Mouse (Mus musculus) common myeloid progenitor, adult 5-6 weeks (primary cell): Measurements from ENCODE around the gene Cebpzos. TPM values are rescaled to one million over a fixed set of nuclear protein-coding genes. Genes with fewer than 3 reads are reported as not detected.

Experiments
- ATAC-seq: replicated peaks from 2 replicates; pipeline ENCODE4 v1.8.0; 2016; ENCODE audit warnings: low read depth, mild to moderate bottlenecking, moderate TSS enrichment, inconsistent platforms; ENCODE audit not compliant: poor library complexity, severe bottlenecking
- total RNA-seq: library from RNA; stranded (forward); fragments of 200-1000, 187-1606 nt; gene quantifications from 2 replicates; pipeline ENCODE4 v1.2.3, GENCODE M21; 2017

Gene Cebpzos
- total RNA-seq, 1 experiment from 2014 or later: 54.9 TPM

DNA sequence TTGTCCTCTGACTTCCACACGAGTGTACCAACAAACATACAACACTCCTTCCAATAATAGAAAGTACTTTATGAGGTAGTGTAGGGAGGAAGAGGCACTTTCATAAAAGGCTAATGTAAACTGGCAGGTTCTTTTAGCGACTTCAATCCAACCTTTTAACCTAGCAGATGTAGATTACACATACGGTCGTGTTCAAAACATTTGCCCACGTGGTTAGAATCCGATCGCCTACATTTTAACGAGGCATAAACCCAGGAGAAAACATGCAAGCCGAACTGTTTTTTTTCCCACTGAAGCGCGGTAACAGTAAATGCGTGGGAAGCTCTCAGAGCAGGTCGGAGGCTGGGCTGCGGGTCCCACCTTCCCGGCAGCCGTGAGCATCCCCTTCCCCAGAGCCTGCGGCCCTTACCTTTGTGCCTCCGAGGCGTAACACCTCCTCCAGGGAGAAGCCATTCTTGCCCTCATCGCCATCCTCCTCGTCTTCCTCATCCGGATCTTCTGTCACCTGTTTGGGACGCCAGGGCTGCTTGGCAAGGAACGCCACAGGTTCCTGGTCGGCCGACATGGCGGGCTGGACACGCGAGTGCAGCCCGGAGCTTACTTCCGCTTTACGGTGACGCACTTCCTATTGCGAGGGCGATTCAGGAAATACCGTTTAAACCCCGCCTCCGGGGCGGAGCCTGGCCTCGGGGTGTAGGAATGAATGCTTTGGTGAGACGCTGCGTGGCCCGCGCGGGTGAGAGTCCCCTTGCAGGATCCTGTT lies 20.3 kb downstream of the Cebpzos start, which contains the start of the genes Cebpz and Ndufaf7:
Gene Cebpz (minus strand): TSS at position 601 of the 763 bp plus-strand sequence.
Gene Ndufaf7 (plus strand): TSS at position 671 of the 763 bp plus-strand sequence.
- peak; percentile 96 for ATAC-seq

DNA sequence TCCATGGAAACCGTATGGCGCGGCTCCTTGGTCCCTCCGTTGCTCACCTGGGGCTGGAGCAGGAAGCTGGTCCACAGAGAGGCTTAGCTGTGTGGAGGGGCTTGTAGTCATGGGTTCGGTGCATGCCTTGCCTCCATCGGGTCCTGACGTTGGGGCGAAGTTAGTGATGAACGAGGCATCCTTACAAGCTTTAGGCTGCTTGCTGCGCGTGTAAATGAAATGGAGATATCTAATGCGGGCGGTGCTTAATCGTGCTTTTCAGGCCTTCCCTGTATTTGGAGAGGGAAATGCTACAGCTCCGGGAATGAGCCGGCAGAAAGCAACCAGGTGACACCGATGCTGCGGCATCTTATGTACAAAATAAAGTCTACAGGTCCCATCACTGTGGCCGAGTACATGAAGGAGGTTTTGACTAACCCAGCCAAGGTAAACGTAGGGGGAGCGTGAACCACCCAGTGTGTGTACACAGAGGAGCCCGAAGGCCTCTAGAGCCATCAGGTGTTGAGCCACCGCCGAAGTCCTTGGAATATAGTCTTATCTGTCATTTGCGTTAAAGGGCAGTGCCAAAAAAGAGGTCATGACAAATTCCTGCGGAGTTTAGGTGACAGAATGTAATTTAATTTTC lies 21.0 kb downstream of the Cebpzos start:
- ATAC-seq: no peak

DNA sequence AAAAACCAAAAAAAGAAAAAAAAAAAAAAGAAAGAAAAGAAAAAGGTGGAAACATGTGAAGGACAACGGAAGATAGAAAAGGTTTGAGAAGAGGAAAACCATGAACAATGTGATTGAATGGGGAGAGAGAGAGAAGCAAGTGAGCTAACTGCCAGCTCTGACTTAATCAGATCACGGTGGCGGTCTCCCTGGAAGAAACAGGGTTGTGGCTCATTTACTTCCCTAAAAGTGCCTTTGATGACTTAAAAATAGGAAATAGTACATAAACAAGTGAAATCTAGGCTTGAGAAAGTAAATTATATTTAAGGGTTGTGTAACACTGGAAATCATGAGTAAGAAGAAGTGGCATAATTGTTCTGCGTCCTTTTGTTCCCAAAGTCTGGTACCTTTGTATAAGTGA lies 22.6 kb downstream of the Cebpzos start:
- ATAC-seq: peak; percentile 31

DNA sequence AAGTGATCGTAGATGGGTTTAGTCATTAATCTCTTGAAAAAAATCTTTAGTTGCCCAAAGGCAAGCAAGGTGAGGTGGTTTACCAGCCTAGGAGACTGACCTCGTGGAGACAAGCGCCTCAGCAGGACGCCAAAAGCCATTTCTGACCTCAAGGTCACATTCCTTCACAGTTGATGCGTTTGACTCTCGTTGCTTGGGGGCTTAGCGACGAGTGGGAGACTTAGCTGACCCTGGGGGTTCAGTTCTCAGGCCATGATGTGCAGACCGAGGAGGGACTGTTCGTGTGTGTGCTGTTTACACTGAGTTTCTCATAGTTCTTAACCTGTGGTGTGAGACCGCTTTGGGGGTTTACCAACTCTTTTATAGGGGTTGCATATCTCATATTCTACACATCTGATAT lies 26.3 kb downstream of the Cebpzos start:
- ATAC-seq: no peak

DNA sequence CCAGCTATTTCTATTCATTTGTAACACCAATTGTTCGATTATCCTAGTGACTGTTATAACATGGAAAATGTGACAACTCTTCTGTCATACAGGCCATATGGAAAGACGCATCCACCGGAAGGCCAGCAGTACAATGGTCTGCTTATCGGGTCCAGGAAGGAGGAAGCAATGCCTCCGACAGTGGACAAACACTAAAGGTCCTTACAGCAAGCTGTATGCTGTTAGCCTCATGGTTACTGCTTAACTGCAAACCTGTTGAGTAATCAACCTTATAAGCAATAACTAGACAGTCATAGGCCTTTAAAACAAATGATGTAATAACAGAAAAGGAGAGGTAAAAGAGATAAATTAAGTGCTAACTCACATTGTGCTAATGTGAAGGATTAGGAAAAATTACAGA lies 34.9 kb downstream of the Cebpzos start:
- no peak for ATAC-seq

DNA sequence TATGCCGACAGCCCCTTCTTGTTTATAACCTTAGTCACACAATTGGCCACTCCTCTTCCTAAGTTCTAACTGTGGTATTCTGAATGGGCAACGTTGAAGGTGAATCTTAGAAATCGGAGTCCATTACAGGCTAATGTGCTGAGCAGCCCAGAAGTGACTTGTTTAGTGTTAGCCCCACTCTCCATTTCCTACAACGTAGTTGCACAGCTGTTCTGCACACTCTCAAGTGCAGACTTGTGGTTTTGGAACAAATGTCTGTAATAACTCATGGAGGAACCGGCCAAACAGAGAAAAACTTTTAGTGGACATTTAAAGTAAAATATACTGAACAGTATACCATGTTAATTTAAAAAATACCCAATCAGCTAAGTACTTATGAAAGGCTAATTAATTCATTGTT lies 35.8 kb downstream of the Cebpzos start:
- ATAC-seq: no peak

DNA sequence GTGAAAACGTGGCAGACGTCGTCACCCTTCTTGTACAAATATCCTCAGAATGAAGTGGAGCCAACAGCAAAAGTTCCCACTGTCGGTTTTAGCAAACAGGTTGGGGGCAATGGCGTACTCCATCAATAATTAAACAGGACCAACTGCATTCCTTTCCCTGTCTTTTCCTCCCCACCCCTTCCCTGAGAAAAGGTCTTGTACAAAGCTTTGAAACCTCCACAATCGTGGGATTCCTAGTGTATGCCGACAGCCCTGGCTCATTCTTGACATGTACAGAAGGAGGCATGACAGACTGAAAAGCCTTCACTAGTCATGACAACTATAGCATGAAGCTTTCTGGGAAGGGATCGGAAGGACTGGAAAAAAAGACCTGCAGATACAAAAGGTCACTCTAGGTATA lies 36.9 kb downstream of the Cebpzos start:
- ATAC-seq: no peak

DNA sequence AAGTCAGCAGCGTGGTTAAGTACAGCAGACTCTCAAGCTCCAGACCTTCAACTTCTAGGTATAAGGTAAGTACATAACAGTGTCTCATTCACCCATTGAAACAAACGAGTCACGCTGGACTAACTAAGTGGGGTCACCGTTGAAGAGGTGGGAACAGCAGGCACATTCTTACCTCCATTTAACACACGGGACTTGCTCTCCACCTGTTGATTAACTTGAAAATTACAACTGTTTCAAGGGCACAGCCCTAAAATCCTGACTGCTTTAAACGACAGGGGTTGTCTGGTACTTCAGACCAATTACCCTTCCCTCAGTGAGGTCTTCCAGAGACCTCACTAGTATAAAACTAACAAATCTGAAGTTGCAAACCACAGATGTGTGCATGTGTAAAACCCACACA lies 43.2 kb downstream of the Cebpzos start:
- no peak for ATAC-seq

DNA sequence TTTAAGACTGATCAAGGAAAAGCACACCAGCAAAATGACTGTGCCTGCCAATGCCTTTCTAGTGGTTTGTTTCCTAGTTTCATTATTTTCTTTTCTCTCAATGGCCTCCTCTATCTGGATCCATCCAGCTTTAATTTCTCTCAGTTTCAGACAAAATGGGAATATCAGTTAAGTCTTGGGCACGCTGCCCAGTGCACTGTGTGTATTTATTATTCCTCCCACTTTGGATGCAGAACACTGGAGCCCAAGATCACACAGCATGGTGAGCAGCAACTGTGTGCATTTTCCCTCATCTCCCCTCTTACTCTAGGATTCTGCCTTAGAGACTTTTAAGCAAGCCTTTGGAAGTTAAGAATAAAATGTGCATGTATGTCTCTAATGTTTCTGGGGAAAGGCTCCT lies 48.1 kb downstream of the Cebpzos start:
- no peak for ATAC-seq

DNA sequence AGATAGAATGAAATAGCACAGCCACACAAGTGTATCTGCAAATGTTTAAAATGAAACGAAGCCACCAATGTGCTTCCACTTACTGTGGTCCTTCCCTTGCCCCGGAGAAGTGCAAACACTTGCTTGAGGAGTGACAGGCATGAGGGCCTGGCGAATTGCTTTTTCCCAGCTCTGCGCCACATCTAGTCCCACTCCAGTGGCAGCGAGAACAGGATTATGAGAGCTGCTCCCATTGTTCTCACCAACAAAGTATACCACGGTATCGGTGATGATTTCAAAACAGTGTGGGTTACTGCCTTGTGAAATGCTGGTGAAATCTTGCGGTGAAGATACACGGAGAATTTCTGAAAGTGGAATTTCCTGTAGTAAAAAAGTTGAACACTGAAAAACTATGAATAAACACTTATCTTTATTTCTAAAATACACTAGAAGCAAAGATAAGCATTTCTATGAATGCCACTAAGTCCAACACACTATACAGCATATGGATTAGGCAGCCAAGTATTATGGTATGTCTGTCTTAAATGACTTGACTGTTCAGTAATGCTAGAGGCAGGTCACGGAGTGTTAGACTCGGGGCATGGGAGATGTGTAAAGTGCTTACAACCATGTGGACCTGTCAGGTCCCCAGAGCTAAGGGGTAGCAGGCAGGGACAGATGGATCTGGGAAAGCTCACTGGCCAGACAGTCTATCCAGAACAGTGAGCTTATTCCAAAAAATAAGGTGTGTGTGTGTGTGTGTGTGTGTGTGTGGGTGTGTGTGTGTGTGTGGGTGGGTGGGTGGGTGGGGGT lies 50.0 kb downstream of the Cebpzos start:
- no peak for ATAC-seq

DNA sequence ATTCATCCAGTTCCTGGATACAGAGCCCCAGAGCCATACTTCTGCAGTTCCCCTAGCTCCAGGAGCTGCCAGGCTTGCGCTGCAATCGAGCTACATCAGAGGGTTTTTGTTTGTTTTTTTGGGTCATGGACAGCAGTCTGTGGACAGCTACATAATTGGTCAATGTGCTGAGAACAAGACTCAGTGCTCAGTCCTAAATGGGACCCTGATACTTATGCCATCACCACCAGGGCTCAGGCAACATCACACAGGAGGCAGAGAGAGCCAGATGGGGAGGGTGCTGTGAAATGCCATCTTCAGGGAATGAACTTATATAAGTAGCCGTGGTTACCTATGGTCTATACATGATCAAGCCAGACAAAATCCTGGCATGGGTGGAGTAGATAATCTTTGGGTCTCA lies 52.2 kb downstream of the Cebpzos start:
- ATAC-seq: no peak

Other genes starting within 250 kb of the Cebpzos start
- gene Strn, start 179.3 kb upstream of the Cebpzos start, total RNA-seq: 21.3 and 50.8 TPM in 2 replicates
- 18.8 and 26.5 TPM in 2 replicates for gene Heatr5b, start 81.1 kb upstream of the Cebpzos start, total RNA-seq
- 22.2 and 36.1 TPM in 2 replicates for gene Gpatch11, start 80.9 kb upstream of the Cebpzos start, total RNA-seq
- 49.8 and 61.1 TPM in 2 replicates for gene Eif2ak2, start 33.9 kb upstream of the Cebpzos start, total RNA-seq
- not detected in 2 replicates for gene Sult6b1, start 9.5 kb upstream of the Cebpzos start, total RNA-seq
- 145 and 168 TPM in 2 replicates for gene Cebpz, start 20.6 kb downstream of the Cebpzos start, total RNA-seq
- 42.6 and 44.0 TPM in 2 replicates for gene Ndufaf7, start 20.6 kb downstream of the Cebpzos start, total RNA-seq
- gene Prkd3, start 104.3 kb downstream of the Cebpzos start, total RNA-seq: 47.2 and 48.6 TPM in 2 replicates
- 0.29 and 1.3 TPM in 2 replicates for gene Qpct, start 135.4 kb downstream of the Cebpzos start, total RNA-seq